Mouse (Mus musculus) liver, embryonic 16.5 days (tissue): ENCODE measurements around the gene Tspan2. TPM values are rescaled to one million over a fixed set of nuclear protein-coding genes. Genes with fewer than 3 reads are reported as not detected.
A peak's percentile ranks its signal among the peaks of the same experiment; 100 is the strongest.

ENCODE experiments used
- ATAC-seq: fragments of 200-750 bp; cut with Nextera tagmentation; 2 replicates; pipeline ENCODE4 v1.8.0; 2017; ENCODE audit warnings: low read depth, mild to moderate bottlenecking, moderate number of reproducible peaks, moderate library complexity
- H3K27ac ChIP-seq: fragments of 300-500 bp; sonication (generic); 2 replicates; pipeline ENCODE4 v1.5.1; 2014; ENCODE audit warnings: mild to moderate bottlenecking, low read length
- H3K27me3 ChIP-seq: fragments of 300-500 bp; sonication (generic); 2 replicates; pipeline ENCODE4 v1.6.1; 2014; ENCODE audit warnings: low read depth, low read length, mixed read lengths; ENCODE audit not compliant: control insufficient read depth, insufficient read depth
- H3K36me3 ChIP-seq: fragments of 300-500 bp; sonication (generic); 2 replicates; pipeline ENCODE4 v1.6.1; 2014; ENCODE audit warnings: mild to moderate bottlenecking; ENCODE audit not compliant: control insufficient read depth, insufficient read depth
- H3K4me1 ChIP-seq: fragments of 300-500 bp; sonication (generic); 2 replicates; pipeline ENCODE4 v1.6.1; 2014; ENCODE audit warnings: low read depth, low read length, mixed read lengths; ENCODE audit not compliant: control insufficient read depth
- H3K4me2 ChIP-seq: fragments of 300-500 bp; sonication (generic); 2 replicates; pipeline ENCODE4 v1.6.1; 2014; ENCODE audit warnings: low read depth, low read length, mixed read lengths
- H3K4me3 ChIP-seq: fragments of 300-500 bp; sonication (generic); 2 replicates; pipeline ENCODE4 v1.5.1; 2014; ENCODE audit warnings: low read depth, mild to moderate bottlenecking, low read length
- H3K9ac ChIP-seq: fragments of 300-500 bp; sonication (generic); 2 replicates; pipeline ENCODE4 v1.6.1; 2014; ENCODE audit warnings: low read depth, low read length
- H3K9me3 ChIP-seq: fragments of 300-500 bp; sonication (generic); replicated peaks from 2 replicates; pipeline ENCODE4 v1.6.1; 2016; ENCODE audit warnings: low read length; ENCODE audit not compliant: control insufficient read depth
- WGBS: fragments of 180-500 bp; shearing (Covaris S2); extraction: QIAGEN DNeasy Blood & Tissue Kit; methylation state at CpG from one replicate; pipeline ENCODE4 v1.1.7; 2014; ENCODE audit not compliant: insufficient replicate concordance; 5-methylcytosine and 5-hydroxymethylcytosine counted together
- polyA plus RNA-seq: library from polyadenylated mRNA; unstranded; fragments of >200 nt; fragmentation: Nextera tagmentation; extraction: Ambion mirVana; gene quantifications from 2 replicates; pipeline ENCODE4 v1.2.1, GENCODE M21; 2015

Tspan2 gene
- polyA plus RNA-seq, 1 experiment from 2014 or later, result 2.5 TPM

DNA sequence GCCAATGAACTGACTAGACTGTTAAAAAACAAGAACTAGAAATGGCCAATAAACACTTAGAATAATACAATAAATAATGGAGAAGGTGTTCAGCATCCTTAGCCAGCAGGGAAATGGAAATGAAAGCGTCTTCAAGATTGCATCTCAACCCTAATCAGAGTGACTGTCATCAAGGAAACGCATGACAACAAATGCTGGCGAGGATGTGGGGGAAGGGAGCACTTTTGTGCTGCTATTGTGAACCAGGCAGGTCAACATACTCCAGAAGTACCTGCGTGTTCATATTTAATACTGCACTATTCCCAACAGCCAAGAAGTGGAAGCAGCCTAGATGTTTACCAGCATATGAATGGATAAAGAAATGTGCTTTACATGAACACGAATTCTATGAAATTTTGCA, 4.9 kb upstream of the Tspan2 start:
- 32% methylated on average over 5 of the region's 5 CpGs for WGBS
- Histone ChIP-seq H3K4me3 (no peak overlapping the region), H3K4me2 (no peak overlapping the region), H3K4me1 (no peaks in the 10 kb centered on the region; the same call in 1 of the 2 replicates), H3K9ac (no peak overlapping the region), H3K27ac (no peak overlapping the region), H3K9me3 (no peaks in the 10 kb centered on the region), H3K27me3 (peaks cover 3% of the 10 kb centered on the region), H3K36me3 (no peaks in the 10 kb centered on the region)
- no peak for ATAC-seq

- Histone ChIP-seq H3K4me3 (no peak overlapping the region), H3K27me3 (peaks cover 18% of the 10 kb centered on the region), H3K36me3 (no peaks in the 10 kb centered on the region), H3K4me2 (no peak overlapping the region), H3K27ac (no peak overlapping the region), H3K4me1 (no peaks in the 10 kb centered on the region; the same call in 1 of the 2 replicates), H3K9me3 (no peaks in the 10 kb centered on the region), H3K9ac (no peak overlapping the region)
- ATAC-seq, result no peak
- WGBS, result 52% methylated on average over 3 of the region's 3 CpGs
Measured at GRCm38 (mm10) chr3:102731112-102731511, 3.2 kb upstream of the Tspan2 start.

GRCm38 (mm10) chr3:102732619-102733018, 1.7 kb upstream of the Tspan2 start:
- 10% methylated on average over 4 of the region's 4 CpGs for WGBS
- no peak for ATAC-seq
- H3K9ac ChIP-seq, result no peak overlapping the region
- peaks cover 21% of the 10 kb centered on the region for H3K27me3 ChIP-seq
- H3K27ac ChIP-seq, result no peak overlapping the region
- no peaks in the 10 kb centered on the region; the same call in 1 of the 2 replicates for H3K4me1 ChIP-seq
- H3K9me3 ChIP-seq, result no peaks in the 10 kb centered on the region
- H3K4me2 ChIP-seq, result no peak overlapping the region
- no peak overlapping the region for H3K4me3 ChIP-seq
- H3K36me3 ChIP-seq, result no peaks in the 10 kb centered on the region

DNA sequence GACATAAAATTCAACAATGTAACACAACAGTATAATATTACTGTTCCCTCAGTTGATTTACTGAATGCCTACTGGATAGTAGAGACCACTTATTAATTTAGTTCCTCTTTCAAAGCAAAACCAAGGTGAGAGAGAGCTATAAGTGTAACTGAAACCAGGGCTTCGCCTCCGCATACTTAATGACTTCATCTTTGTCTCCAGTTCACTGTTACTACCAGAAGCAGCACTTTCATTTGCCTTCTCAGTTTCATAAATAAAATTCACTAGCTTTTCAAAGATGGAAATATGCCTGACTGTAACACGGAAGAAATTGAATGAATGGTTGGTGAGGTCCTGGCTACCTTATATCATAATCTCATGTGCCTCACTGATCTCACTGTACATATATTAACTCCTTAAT, 1.3 kb upstream of the Tspan2 start:
- no peak overlapping the region for H3K4me2 ChIP-seq
- no peak overlapping the region for H3K9ac ChIP-seq
- H3K36me3 ChIP-seq, result no peaks in the 10 kb centered on the region
- 66% methylated on average over 3 of the region's 3 CpGs for WGBS
- no peak overlapping the region for H3K4me3 ChIP-seq
- no peak overlapping the region for H3K27ac ChIP-seq
- no peaks in the 10 kb centered on the region for H3K9me3 ChIP-seq
- no peak for ATAC-seq
- H3K27me3 ChIP-seq, result peaks cover 21% of the 10 kb centered on the region
- H3K4me1 ChIP-seq, result no peaks in the 10 kb centered on the region; the same call in 1 of the 2 replicates

DNA sequence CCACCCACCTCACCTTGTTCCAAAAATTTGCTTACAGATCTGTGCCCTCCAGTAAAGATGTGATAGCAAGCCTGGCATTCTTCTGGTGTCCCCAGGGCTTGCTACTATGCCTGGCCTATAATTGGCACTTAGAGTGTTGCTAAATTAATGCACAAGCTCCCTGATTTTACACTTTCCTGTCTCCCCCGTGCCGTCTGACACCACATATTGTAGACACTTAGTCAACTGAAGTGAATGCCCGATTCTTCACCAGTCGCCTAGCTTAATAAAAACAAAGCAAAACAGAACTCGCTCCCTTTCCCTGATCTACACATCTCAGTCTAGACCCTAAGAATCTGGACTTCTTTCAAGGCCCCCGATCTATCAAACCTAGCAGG, 405 bp upstream of the Tspan2 start:
- Histone ChIP-seq H3K4me3 (no peak overlapping the region), H3K4me2 (peak overlapping the region; percentile 79; the same call in 1 of the 2 replicates), H3K9me3 (no peaks in the 10 kb centered on the region), H3K9ac (no peak overlapping the region), H3K27ac (no peak overlapping the region), H3K27me3 (peaks cover 21% of the 10 kb centered on the region), H3K4me1 (no peaks in the 10 kb centered on the region; the same call in 1 of the 2 replicates), H3K36me3 (no peaks in the 10 kb centered on the region)
- ATAC-seq, result no peak
- 50% methylated on average over 6 of the region's 6 CpGs for WGBS

- Histone ChIP-seq H3K36me3 (no peaks in the 10 kb centered on the region), H3K4me1 (no peaks in the 10 kb centered on the region; the same call in 1 of the 2 replicates), H3K4me2 (peak overlapping the region; percentile 79), H3K9ac (peak overlapping the region; percentile 36; the same call in 1 of the 2 replicates), H3K27me3 (peaks cover 21% of the 10 kb centered on the region), H3K9me3 (no peaks in the 10 kb centered on the region), H3K27ac (no peak overlapping the region), H3K4me3 (peak overlapping the region; percentile 64)
- under 1% methylated on average over 32 of the region's 33 CpGs for WGBS
- peak; percentile 42 for ATAC-seq
Measured at GRCm38 (mm10) chr3:102735031-102735558, 766 bp downstream of the Tspan2 start.

DNA sequence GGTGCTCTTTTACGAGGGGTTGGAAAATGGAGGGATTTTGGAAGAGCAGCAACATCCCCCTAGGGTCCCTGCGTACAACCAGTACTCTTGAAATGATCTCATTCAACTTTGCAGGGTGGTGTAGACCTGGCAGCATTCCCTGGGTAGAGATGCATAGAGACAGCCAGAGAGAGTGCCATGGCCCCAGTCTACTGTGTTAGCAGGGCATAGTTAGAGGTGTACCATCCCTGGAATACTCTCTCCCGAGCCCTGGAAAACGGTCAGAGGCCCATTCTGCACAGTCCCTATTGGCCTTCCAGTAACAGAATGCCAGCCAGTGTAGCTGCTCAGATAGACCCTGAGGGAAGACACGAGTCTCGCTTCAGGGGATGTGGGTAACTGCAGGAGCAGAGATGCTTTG, 1.3 kb downstream of the Tspan2 start:
- WGBS, result 49% methylated on average over 6 of the region's 6 CpGs
- Histone ChIP-seq H3K4me2 (peak overlapping the region; percentile 79), H3K9me3 (no peaks in the 10 kb centered on the region), H3K4me3 (peak overlapping the region; percentile 64), H3K36me3 (no peaks in the 10 kb centered on the region), H3K9ac (no peak overlapping the region), H3K4me1 (no peaks in the 10 kb centered on the region; the same call in 1 of the 2 replicates), H3K27me3 (peaks cover 21% of the 10 kb centered on the region), H3K27ac (no peak overlapping the region)
- no peak for ATAC-seq

GRCm38 (mm10) chr3:102736436-102736835, 2.1 kb downstream of the Tspan2 start:
- Histone ChIP-seq H3K4me1 (no peaks in the 10 kb centered on the region; the same call in 1 of the 2 replicates), H3K4me2 (no peak overlapping the region), H3K27ac (no peak overlapping the region), H3K27me3 (peaks cover 21% of the 10 kb centered on the region), H3K9me3 (no peaks in the 10 kb centered on the region), H3K4me3 (no peak overlapping the region), H3K9ac (no peak overlapping the region), H3K36me3 (no peaks in the 10 kb centered on the region)
- 46% methylated on average over 6 of the region's 6 CpGs for WGBS
- no peak for ATAC-seq

DNA sequence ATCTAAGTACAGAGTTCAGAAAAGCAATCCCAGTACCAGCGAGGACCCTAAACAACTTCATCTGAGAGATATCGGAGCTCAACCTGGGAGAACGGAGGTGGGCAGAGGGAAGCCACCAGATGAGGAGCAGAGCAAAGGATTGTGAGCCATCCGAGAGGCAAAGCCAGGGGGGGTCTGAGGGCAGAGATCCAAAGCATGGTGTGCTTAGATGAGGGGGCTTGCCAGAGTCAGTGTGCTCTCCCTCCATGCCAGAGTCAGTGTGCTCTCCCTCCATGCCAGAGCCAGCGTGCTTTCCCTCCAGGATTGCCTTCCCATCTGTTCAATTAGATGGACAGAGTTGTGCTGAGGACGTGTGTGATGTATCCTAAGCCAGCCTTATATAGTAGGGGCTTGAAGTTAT, 2.8 kb downstream of the Tspan2 start:
- 58% methylated on average over 6 of the region's 6 CpGs for WGBS
- H3K4me3 ChIP-seq, result no peak overlapping the region
- no peaks in the 10 kb centered on the region for H3K9me3 ChIP-seq
- no peak overlapping the region for H3K4me2 ChIP-seq
- no peak overlapping the region for H3K9ac ChIP-seq
- peaks cover 21% of the 10 kb centered on the region for H3K27me3 ChIP-seq
- no peak overlapping the region for H3K27ac ChIP-seq
- ATAC-seq, result no peak
- H3K36me3 ChIP-seq, result no peaks in the 10 kb centered on the region
- no peaks in the 10 kb centered on the region; the same call in 1 of the 2 replicates for H3K4me1 ChIP-seq
